ENCODE assay signal across 8 mouse cellular contexts in the genomic region with DNA sequence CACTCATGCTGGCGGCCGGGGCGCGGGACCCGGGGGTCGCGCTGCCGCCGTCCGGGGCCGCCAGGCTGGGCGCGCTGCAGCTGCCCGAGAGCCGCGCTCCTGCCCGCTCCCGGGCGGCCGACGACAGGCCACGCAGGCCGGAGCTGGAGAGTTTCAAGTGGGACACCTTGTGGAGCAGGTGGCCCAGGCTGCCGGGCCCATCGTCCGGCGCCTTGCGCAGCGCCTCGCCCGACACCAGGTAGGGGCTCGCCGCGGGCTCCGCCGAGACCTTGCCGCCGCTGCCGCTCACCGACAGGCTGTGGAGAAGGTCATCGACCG. TPM values are rescaled to one million over a fixed set of nuclear protein-coding genes. Genes with fewer than 3 reads are reported as not detected.
A peak's percentile ranks its signal among the peaks of the same experiment; 100 is the strongest.
DNase-seq lines count a peak whose midpoint lies in the region; ATAC-seq and TF ChIP-seq lines count a peak whose summit lies in the region.

No protein-coding gene starts in this region.

- peak overlapping the region; percentile 85 for H3K4me2 ChIP-seq in stomach, embryonic 15.5 days

- no peaks in the 10 kb centered on the region for H3K36me3 ChIP-seq in heart, adult 2 months (ENCODE audit: control insufficient read depth, insufficient read depth, low read length)
- no peaks in the 10 kb centered on the region for H3K36me3 ChIP-seq in limb, embryonic 10.5 days
- no peaks in the 10 kb centered on the region for H3K36me3 ChIP-seq in stomach, embryonic 15.5 days

- H3K4me3 ChIP-seq in heart, adult 2 months: peak overlapping the region; percentile 50
- H3K4me3 ChIP-seq in limb, embryonic 10.5 days: peak overlapping the region; percentile 49
- H3K4me3 ChIP-seq in stomach, embryonic 15.5 days (replicated peaks): peak overlapping the region; percentile 44

- ATAC-seq in stomach, embryonic 15.5 days (ENCODE audit: insufficient read depth, low FRiP score, low read depth): no peak

- 1% methylated on average over 42 of the region's 42 CpGs for WGBS in heart, adult 2 months
- whole genome bisulfite sequencing in limb, embryonic 10.5 days: under 1% methylated on average over 42 of the region's 42 CpGs
- 1% methylated on average over 41 of the region's 42 CpGs for WGBS in stomach, embryonic 15.5 days

- no peak for DNase-seq in heart, adult 2 months
- DNase-seq in heart, adult 18-20 months: no peak
- DNase-seq in right cerebral cortex, postnatal 25 days: peak; percentile 43
- no peak for DNase-seq in right cerebral cortex, adult 2 months (ENCODE audit: low spot score in 2 of 2)
- DNase-seq in limb, embryonic 10.5 days (ENCODE audit: low spot score): no peak
- no peak for DNase-seq in layer of hippocampus, adult 11-12 months (ENCODE audit: low spot score)
- no peak for DNase-seq in ovary, postnatal 10 days (ENCODE audit: low spot score)

- no peak overlapping the region; the same call in 1 of the 2 replicates for H3K27ac ChIP-seq in heart, adult 2 months
- H3K27ac ChIP-seq in limb, embryonic 10.5 days: peak overlapping the region; percentile 44; the same call in 1 of the 2 replicates
- H3K27ac ChIP-seq in stomach, embryonic 15.5 days: no peak overlapping the region

- peak overlapping the region; percentile 66 for H3K9ac ChIP-seq in heart, adult 2 months (ENCODE audit: low read depth, low read length)
- H3K9ac ChIP-seq in stomach, embryonic 15.5 days: peak overlapping the region; percentile 20; the same call in 1 of the 2 replicates

- intact Hi-C loops in heart, adult 2 months (cut with DNase I): no loop called here

- no peaks in the 10 kb centered on the region for H3K79me2 ChIP-seq in heart, adult 2 months (replicated peaks; ENCODE audit: control insufficient read depth, insufficient read depth, low read length)

- no peaks in the 10 kb centered on the region for H3K9me3 ChIP-seq in limb, embryonic 10.5 days (replicated peaks)
- H3K9me3 ChIP-seq in stomach, embryonic 15.5 days: no peaks in the 10 kb centered on the region

- no peak for TF ChIP-seq POLR2A in heart, adult 2 months (IDR thresholded peaks at IDR 0.05; ENCODE audit: insufficient read depth, low read depth, low read length)

- peaks cover 2% of the 10 kb centered on the region; the same call in 1 of the 2 replicates for H3K4me1 ChIP-seq in heart, adult 2 months (ENCODE audit: control insufficient read depth, insufficient read depth, low read length)
- peaks cover 31% of the 10 kb centered on the region for H3K4me1 ChIP-seq in limb, embryonic 10.5 days
- H3K4me1 ChIP-seq in stomach, embryonic 15.5 days: peaks cover 25% of the 10 kb centered on the region

- no peak for TF ChIP-seq EP300 in heart, adult 2 months (IDR thresholded peaks at IDR 0.05; ENCODE audit: insufficient read depth, low read depth, low read length)

- H3K27me3 ChIP-seq in heart, adult 2 months (ENCODE audit: control insufficient read depth, insufficient read depth, low read length): peaks cover 12% of the 10 kb centered on the region; the same call in 1 of the 2 replicates
- peaks cover 88% of the 10 kb centered on the region for H3K27me3 ChIP-seq in limb, embryonic 10.5 days (ENCODE audit: low read depth, poor library complexity, severe bottlenecking)
- H3K27me3 ChIP-seq in stomach, embryonic 15.5 days (replicated peaks): peaks cover 53% of the 10 kb centered on the region

- no peak for TF ChIP-seq CTCF in heart, adult 2 months (IDR thresholded peaks at IDR 0.05)

RNA-seq across cellular contexts. Expression of a gene that starts 2.2 kb away (rescaled TPM):
- 1 to 10 TPM in 1 of 2 experiments, under 1 TPM in 1; 0.91 to 2.1 TPM for total RNA-seq in heart, adult 2 months (2021)
- 0.80 and 1.2 TPM in 2 replicates for polyA plus RNA-seq in heart, adult 2 months (2012; rRNA removed)
- 1 to 10 TPM; 1.0 to 1.2 TPM for total RNA-seq in heart, adult 18-20 months (2021)
- polyA plus RNA-seq in limb, embryonic 10.5 days (2016; fragmentation: Nextera tagmentation; extraction: Ambion mirVana): 0.11 and 0.14 TPM in 2 replicates
- 0.35 and 0.41 TPM in 2 replicates for polyA plus RNA-seq in stomach, embryonic 15.5 days (2015; fragmentation: Nextera tagmentation; extraction: Ambion mirVana)
